Mouse (Mus musculus) effector memory CD4-positive, alpha-beta T cell, adult 7 months (primary cell): ENCODE data around the gene Vmn1r163. TPM values are rescaled to one million over a fixed set of nuclear protein-coding genes. Genes with fewer than 3 reads are reported as not detected.

ENCODE experiments used
- polyA plus RNA-seq: library from polyadenylated mRNA; unstranded; fragments of 100-300 nt; shearing (Covaris generic); gene quantifications from one replicate; pipeline ENCODE4 v1.2.1, GENCODE M21; 2017

The Vmn1r163 gene
- not detected for polyA plus RNA-seq

GRCm38 (mm10) chr7:23055240-23055639, at the start of gene Vmn1r163:
Gene Vmn1r163, plus strand, starts transcription at chr7:23055540.

DNA sequence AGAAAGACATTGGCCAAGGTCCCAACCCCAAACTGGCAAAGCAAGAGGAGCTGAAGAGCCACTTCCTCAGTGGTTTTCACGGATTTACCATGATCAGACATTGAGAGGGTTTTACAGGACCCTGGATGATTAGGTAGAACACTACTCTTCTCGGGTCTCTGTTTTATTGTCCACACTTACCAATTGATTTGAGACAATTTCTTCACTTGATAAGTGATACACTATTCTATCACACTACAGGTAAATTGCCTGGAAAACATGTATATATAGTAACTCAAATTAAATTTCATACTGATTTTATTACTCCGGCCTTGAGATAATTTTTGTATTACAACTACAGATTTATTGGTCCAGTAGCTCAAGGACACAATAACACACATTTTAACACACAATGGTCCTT, 35.5 kb upstream of the Vmn1r163 start, which contains the start of gene Gm4216:
Gm4216 (minus strand) TSS at position 101 of the 400 bp plus-strand sequence.

GRCm38 (mm10) chr7:23067356-23067755, 12.0 kb downstream of the Vmn1r163 start, which contains the start of gene Gm8720:
Gene Gm8720, minus strand, starts transcription at chr7:23067456.

Other genes starting within 250 kb of the Vmn1r163 start
- gene Vmn1r159, start 211.9 kb upstream of the Vmn1r163 start, polyA plus RNA-seq = not detected
- not detected for gene Vmn1r160, start 184.3 kb upstream of the Vmn1r163 start, polyA plus RNA-seq
- gene Gm4214, start 70.9 kb upstream of the Vmn1r163 start, polyA plus RNA-seq = not detected
- not detected for gene Gm4216, start 35.6 kb upstream of the Vmn1r163 start, polyA plus RNA-seq
- not detected for gene Gm8720, start 11.9 kb downstream of the Vmn1r163 start, polyA plus RNA-seq
- 0.69 TPM for gene Gm10662, start 88.9 kb downstream of the Vmn1r163 start, polyA plus RNA-seq
- not detected for gene Vmn1r165, start 161.8 kb downstream of the Vmn1r163 start, polyA plus RNA-seq
- not detected for gene Vmn1r166, start 196.1 kb downstream of the Vmn1r163 start, polyA plus RNA-seq
- 0.85 TPM for gene Gm6902, start 223.4 kb downstream of the Vmn1r163 start, polyA plus RNA-seq
- gene Nlrp4e, start 245.7 kb downstream of the Vmn1r163 start, polyA plus RNA-seq = 0.35 TPM